Mouse (Mus musculus) limb, embryonic 15.5 days (tissue): ENCODE measurements at regions not wholly inside any gene's neighbourhood (a gene's known extent, or its start where the extent isn't known, plus 50 kb on each side); places are given as distances from the start of the nearest gene placed in this dataset.
A peak's percentile ranks its signal among the peaks of the same experiment; 100 is the strongest.

Experiments
- ATAC-seq: fragments of 200-750 bp; cut with Nextera tagmentation; 2 replicates; pipeline ENCODE4 v1.8.0; 2017; ENCODE audit warnings: low read depth, moderate TSS enrichment; ENCODE audit not compliant: insufficient number of reproducible peaks, low FRiP score, low TSS enrichment
- H3K27ac ChIP-seq: fragments of 300-500 bp; sonication (generic); 2 replicates; pipeline ENCODE4 v1.5.1; 2015; ENCODE audit warnings: moderate library complexity, mild to moderate bottlenecking, inconsistent platforms
- H3K27me3 ChIP-seq: fragments of 300-500 bp; sonication (generic); 2 replicates; pipeline ENCODE4 v1.6.1; 2015; ENCODE audit warnings: inconsistent platforms
- H3K36me3 ChIP-seq: fragments of 300-500 bp; sonication (generic); 2 replicates; pipeline ENCODE4 v1.6.1; 2015; ENCODE audit warnings: inconsistent platforms
- H3K4me1 ChIP-seq: fragments of 300-500 bp; sonication (generic); 2 replicates; pipeline ENCODE4 v1.6.1; 2015; ENCODE audit warnings: inconsistent platforms
- H3K4me2 ChIP-seq: fragments of 300-500 bp; sonication (generic); 2 replicates; pipeline ENCODE4 v1.6.1; 2015; ENCODE audit warnings: mild to moderate bottlenecking, inconsistent platforms
- H3K4me3 ChIP-seq: fragments of 300-500 bp; sonication (generic); 2 replicates; pipeline ENCODE4 v1.5.1; 2015; ENCODE audit warnings: mild to moderate bottlenecking, inconsistent platforms
- H3K9ac ChIP-seq: fragments of 300-500 bp; sonication (generic); 2 replicates; pipeline ENCODE4 v1.6.1; 2015; ENCODE audit warnings: inconsistent platforms
- H3K9me3 ChIP-seq: fragments of 300-500 bp; sonication (generic); 2 replicates; pipeline ENCODE4 v1.6.1; 2016; ENCODE audit warnings: inconsistent platforms
- WGBS: fragments of 180-500 bp; shearing (Covaris S2); methylation state at CpG from one replicate; pipeline ENCODE4 v1.1.7; 2015; 5-methylcytosine and 5-hydroxymethylcytosine counted together

GRCm38 (mm10) chr8:41752641-41753040 is 335.8 kb upstream of the Frg1 start:
- H3K36me3 ChIP-seq, result no peaks in the 10 kb centered on the region
- 72% methylated on average over 2 of the region's 2 CpGs for WGBS
- H3K4me2 ChIP-seq, result no peak overlapping the region
- no peak for ATAC-seq
- no peaks in the 10 kb centered on the region for H3K27me3 ChIP-seq
- no peak overlapping the region for H3K9ac ChIP-seq
- no peak overlapping the region for H3K4me3 ChIP-seq
- H3K9me3 ChIP-seq, result no peaks in the 10 kb centered on the region
- no peaks in the 10 kb centered on the region for H3K4me1 ChIP-seq
- H3K27ac ChIP-seq, result no peak overlapping the region

- no peaks in the 10 kb centered on the region for H3K4me1 ChIP-seq
- H3K27me3 ChIP-seq, result no peaks in the 10 kb centered on the region
- 93% methylated on average over 6 of the region's 6 CpGs for WGBS
- H3K36me3 ChIP-seq, result no peaks in the 10 kb centered on the region
- H3K9me3 ChIP-seq, result no peaks in the 10 kb centered on the region
- no peak overlapping the region for H3K4me2 ChIP-seq
- no peak overlapping the region for H3K4me3 ChIP-seq
- ATAC-seq, result no peak
- H3K27ac ChIP-seq, result no peak overlapping the region
- no peak overlapping the region for H3K9ac ChIP-seq
Observed at GRCm38 (mm10) chr8:41747024-41747423, 330.1 kb upstream of the Frg1 start.

GRCm38 (mm10) chr8:41742796-41743670 is 326.2 kb upstream of the Frg1 start:
- no peak for ATAC-seq
- H3K4me2 ChIP-seq, result no peak overlapping the region
- WGBS, result 74% methylated on average over 11 of the region's 11 CpGs
- no peaks in the 10 kb centered on the region for H3K27me3 ChIP-seq
- no peak overlapping the region for H3K27ac ChIP-seq
- H3K4me3 ChIP-seq, result no peak overlapping the region
- no peaks in the 10 kb centered on the region for H3K36me3 ChIP-seq
- no peaks in the 10 kb centered on the region for H3K4me1 ChIP-seq
- H3K9ac ChIP-seq, result no peak overlapping the region
- H3K9me3 ChIP-seq, result no peaks in the 10 kb centered on the region

- Histone ChIP-seq H3K4me3 (no peak overlapping the region), H3K27ac (no peak overlapping the region), H3K9ac (no peak overlapping the region), H3K27me3 (no peaks in the 10 kb centered on the region), H3K36me3 (no peaks in the 10 kb centered on the region), H3K4me2 (no peak overlapping the region), H3K4me1 (peaks cover 4% of the 10 kb centered on the region; the same call in 1 of the 2 replicates), H3K9me3 (no peaks in the 10 kb centered on the region)
- ATAC-seq, result 0 out of 2 replicates have a peak, but pooled peaks have one; percentile 52
- WGBS, result 62% methylated on average over 3 of the region's 3 CpGs
Observed at GRCm38 (mm10) chr8:41717002-41717401, 300.1 kb upstream of the Frg1 start.

- Histone ChIP-seq H3K4me1 (peaks cover 4% of the 10 kb centered on the region; the same call in 1 of the 2 replicates), H3K9me3 (no peaks in the 10 kb centered on the region), H3K4me3 (no peak overlapping the region), H3K9ac (no peak overlapping the region), H3K27me3 (no peaks in the 10 kb centered on the region), H3K36me3 (no peaks in the 10 kb centered on the region), H3K27ac (peak overlapping the region; percentile 67), H3K4me2 (no peak overlapping the region)
- ATAC-seq, result peak; percentile 74; the same call in 1 of the 2 replicates
- 59% methylated on average over 4 of the region's 4 CpGs for WGBS
Observed at GRCm38 (mm10) chr8:41713634-41714330, 296.9 kb upstream of the Frg1 start.

- H3K36me3 ChIP-seq, result no peaks in the 10 kb centered on the region
- ATAC-seq, result no peak
- H3K27ac ChIP-seq, result no peak overlapping the region
- H3K9me3 ChIP-seq, result no peaks in the 10 kb centered on the region
- no peaks in the 10 kb centered on the region for H3K4me1 ChIP-seq
- no peaks in the 10 kb centered on the region for H3K27me3 ChIP-seq
- H3K9ac ChIP-seq, result no peak overlapping the region
- H3K4me2 ChIP-seq, result no peak overlapping the region
- 63% methylated on average over 9 of the region's 9 CpGs for WGBS
- H3K4me3 ChIP-seq, result no peak overlapping the region
Observed at GRCm38 (mm10) chr8:41703927-41704924, 287.4 kb upstream of the Frg1 start.
